Mouse (Mus musculus) midbrain, embryonic 12.5 days (tissue): ENCODE measurements around the gene Lrrc74a. TPM values are rescaled to one million over a fixed set of nuclear protein-coding genes. Genes with fewer than 3 reads are reported as not detected.
A peak's percentile ranks its signal among the peaks of the same experiment; 100 is the strongest.

Source experiments
- ATAC-seq: fragments of 200-750 bp; cut with Nextera tagmentation; 2 replicates; pipeline ENCODE4 v1.8.0; 2017; ENCODE audit warnings: low read depth, moderate TSS enrichment, moderate library complexity; ENCODE audit not compliant: low FRiP score
- H3K27ac ChIP-seq: fragments of 300-500 bp; sonication (generic); replicated peaks from 2 replicates; pipeline ENCODE4 v1.5.1; 2016; ENCODE audit warnings: mild to moderate bottlenecking
- H3K27me3 ChIP-seq: fragments of 300-500 bp; sonication (generic); 2 replicates; pipeline ENCODE4 v1.6.1; 2016; ENCODE audit warnings: mild to moderate bottlenecking
- H3K36me3 ChIP-seq: fragments of 300-500 bp; sonication (generic); 2 replicates; pipeline ENCODE4 v1.6.1; 2016
- H3K4me1 ChIP-seq: fragments of 300-500 bp; sonication (generic); 2 replicates; pipeline ENCODE4 v1.6.1; 2016
- H3K4me2 ChIP-seq: fragments of 300-500 bp; sonication (generic); replicated peaks from 2 replicates; pipeline ENCODE4 v1.6.1; 2016; ENCODE audit warnings: mild to moderate bottlenecking, moderate library complexity
- H3K4me3 ChIP-seq: fragments of 300-500 bp; sonication (generic); 2 replicates; pipeline ENCODE4 v1.5.1; 2016; ENCODE audit warnings: mild to moderate bottlenecking
- H3K9ac ChIP-seq: fragments of 300-500 bp; sonication (generic); replicated peaks from 2 replicates; pipeline ENCODE4 v1.6.1; 2016; ENCODE audit warnings: mild to moderate bottlenecking, moderate library complexity
- H3K9me3 ChIP-seq: fragments of 300-500 bp; sonication (generic); 2 replicates; pipeline ENCODE4 v1.6.1; 2016; ENCODE audit warnings: mild to moderate bottlenecking
- WGBS: fragments of 180-500 bp; shearing (Covaris S2); methylation state at CpG from one replicate; pipeline ENCODE4 v1.1.7; 2016; 5-methylcytosine and 5-hydroxymethylcytosine counted together
- polyA plus RNA-seq: library from polyadenylated mRNA; unstranded; fragments of >200 nt; fragmentation: Nextera tagmentation; extraction: Ambion mirVana; gene quantifications from 2 replicates; pipeline ENCODE4 v1.2.1, GENCODE M21; 2016

The Lrrc74a gene
- polyA plus RNA-seq, 1 experiment from 2014 or later, result not detected

- Histone ChIP-seq H3K27ac (0 out of 2 replicates have a peak overlapping the region, but pooled peaks have one; percentile 39), H3K27me3 (peaks cover 17% of the 10 kb centered on the region), H3K4me3 (no peak overlapping the region), H3K4me2 (0 out of 2 replicates have a peak overlapping the region, but pooled peaks have one; percentile 15), H3K9ac (no peak overlapping the region), H3K4me1 (peaks cover 28% of the 10 kb centered on the region), H3K9me3 (0 out of 2 replicates have a peak, but pooled peaks cover 4% of the 10 kb centered on the region), H3K36me3 (no peaks in the 10 kb centered on the region)
- WGBS, result 12% methylated on average over 12 of the region's 12 CpGs
- peak; percentile 68 for ATAC-seq
These were observed 37.8 kb downstream of the Lrrc74a start for GRCm38 (mm10) chr12:86771823-86772427.

DNA sequence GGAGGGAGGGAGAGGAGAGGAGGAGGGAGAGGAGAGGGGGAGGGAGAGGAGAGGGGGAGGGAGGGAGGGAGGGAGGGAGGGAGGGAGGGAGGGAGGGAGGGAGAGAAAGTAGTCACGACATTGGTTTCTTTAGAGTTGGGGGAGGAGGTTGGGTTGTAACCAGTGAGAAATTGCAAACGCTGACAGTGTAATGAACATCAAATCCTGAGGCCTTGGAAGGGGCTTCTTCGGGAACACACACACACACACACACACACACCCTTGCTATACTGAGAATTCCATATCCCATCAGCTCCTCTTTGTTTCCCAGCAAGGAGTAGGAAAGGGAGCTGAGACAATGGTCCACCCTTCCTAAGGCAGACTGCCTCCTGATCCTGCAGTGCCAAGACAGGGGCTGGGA, 38.4 kb downstream of the Lrrc74a start:
- Histone ChIP-seq H3K36me3 (no peaks in the 10 kb centered on the region), H3K27me3 (peaks cover 13% of the 10 kb centered on the region), H3K4me3 (no peak overlapping the region), H3K4me2 (no peak overlapping the region), H3K9ac (no peak overlapping the region), H3K4me1 (peaks cover 28% of the 10 kb centered on the region), H3K9me3 (0 out of 2 replicates have a peak, but pooled peaks cover 4% of the 10 kb centered on the region), H3K27ac (0 out of 2 replicates have a peak overlapping the region, but pooled peaks have one; percentile 30)
- WGBS, result 56% methylated on average over 2 of the region's 3 CpGs
- ATAC-seq, result no peak

GRCm38 (mm10) chr12:86775561-86776280, 41.6 kb downstream of the Lrrc74a start:
- no peak for ATAC-seq
- no peak overlapping the region for H3K27ac ChIP-seq
- no peak overlapping the region for H3K9ac ChIP-seq
- H3K36me3 ChIP-seq, result no peaks in the 10 kb centered on the region
- 0 out of 2 replicates have a peak, but pooled peaks cover 4% of the 10 kb centered on the region for H3K9me3 ChIP-seq
- peaks cover 21% of the 10 kb centered on the region for H3K4me1 ChIP-seq
- no peaks in the 10 kb centered on the region for H3K27me3 ChIP-seq
- no peak overlapping the region for H3K4me2 ChIP-seq
- no peak overlapping the region for H3K4me3 ChIP-seq
- 82% methylated on average over 7 of the region's 7 CpGs for WGBS

- Histone ChIP-seq H3K27me3 (no peaks in the 10 kb centered on the region), H3K4me1 (peaks cover 14% of the 10 kb centered on the region), H3K9ac (no peak overlapping the region), H3K36me3 (no peaks in the 10 kb centered on the region), H3K9me3 (0 out of 2 replicates have a peak, but pooled peaks cover 4% of the 10 kb centered on the region), H3K4me3 (no peak overlapping the region), H3K27ac (no peak overlapping the region), H3K4me2 (no peak overlapping the region)
- 85% methylated on average over 7 of the region's 7 CpGs for WGBS
- ATAC-seq, result no peak
These were observed 42.2 kb downstream of the Lrrc74a start for GRCm38 (mm10) chr12:86776341-86776860.

GRCm38 (mm10) chr12:86778531-86778930, 44.4 kb downstream of the Lrrc74a start:
- H3K4me1 ChIP-seq, result peaks cover 9% of the 10 kb centered on the region
- H3K4me3 ChIP-seq, result no peak overlapping the region
- 0 out of 2 replicates have a peak, but pooled peaks cover 4% of the 10 kb centered on the region for H3K9me3 ChIP-seq
- no peak overlapping the region for H3K4me2 ChIP-seq
- no peaks in the 10 kb centered on the region for H3K27me3 ChIP-seq
- H3K27ac ChIP-seq, result no peak overlapping the region
- no peak for ATAC-seq
- no peak overlapping the region for H3K9ac ChIP-seq
- 90% methylated on average over 4 of the region's 4 CpGs for WGBS
- H3K36me3 ChIP-seq, result no peaks in the 10 kb centered on the region

DNA sequence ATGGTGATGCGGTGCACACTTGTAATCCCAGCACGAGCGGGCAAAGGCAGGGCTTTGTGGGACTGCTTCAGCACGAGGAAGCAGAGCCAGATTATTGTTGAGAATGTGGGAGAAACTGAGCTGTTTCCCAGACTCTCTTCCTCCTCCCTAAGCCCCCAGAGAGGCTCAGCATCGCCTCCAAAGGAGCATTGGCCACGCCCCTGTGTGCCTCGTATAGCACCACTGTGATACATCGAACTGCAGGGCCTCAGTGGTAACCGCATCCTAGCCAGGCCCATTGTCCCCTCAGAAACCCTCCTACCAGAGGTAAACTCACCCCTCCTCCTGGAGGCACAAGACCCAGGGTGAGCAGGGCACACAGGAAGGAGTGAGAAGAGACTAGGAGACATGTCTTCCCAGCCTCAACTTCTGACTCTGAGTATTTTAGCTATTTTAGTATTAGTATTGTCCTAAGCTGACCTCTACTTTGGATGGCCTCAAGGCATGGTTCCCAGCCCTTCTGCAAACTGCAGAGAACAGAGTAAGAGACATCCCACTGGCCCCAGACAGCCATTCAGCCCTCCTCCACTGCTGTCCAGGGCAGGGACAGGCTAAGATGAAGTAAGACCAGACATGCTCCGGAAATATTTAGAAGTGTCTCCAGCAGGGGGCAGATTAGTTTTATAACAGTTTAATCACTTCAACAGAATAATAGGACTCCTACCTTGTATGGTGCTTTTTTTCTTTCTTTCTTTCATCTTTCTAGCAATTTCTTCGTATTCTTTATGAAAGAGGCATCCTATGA, 45.2 kb downstream of the Lrrc74a start:
- H3K9ac ChIP-seq, result no peak overlapping the region
- 44% methylated on average over 11 of the region's 11 CpGs for WGBS
- no peak overlapping the region for H3K4me3 ChIP-seq
- no peak overlapping the region for H3K27ac ChIP-seq
- no peaks in the 10 kb centered on the region for H3K27me3 ChIP-seq
- H3K4me1 ChIP-seq, result peaks cover 10% of the 10 kb centered on the region
- ATAC-seq, result peak; percentile 30; the same call in 1 of the 2 replicates
- H3K4me2 ChIP-seq, result no peak overlapping the region
- 0 out of 2 replicates have a peak, but pooled peaks cover 3% of the 10 kb centered on the region for H3K9me3 ChIP-seq
- no peaks in the 10 kb centered on the region for H3K36me3 ChIP-seq

DNA sequence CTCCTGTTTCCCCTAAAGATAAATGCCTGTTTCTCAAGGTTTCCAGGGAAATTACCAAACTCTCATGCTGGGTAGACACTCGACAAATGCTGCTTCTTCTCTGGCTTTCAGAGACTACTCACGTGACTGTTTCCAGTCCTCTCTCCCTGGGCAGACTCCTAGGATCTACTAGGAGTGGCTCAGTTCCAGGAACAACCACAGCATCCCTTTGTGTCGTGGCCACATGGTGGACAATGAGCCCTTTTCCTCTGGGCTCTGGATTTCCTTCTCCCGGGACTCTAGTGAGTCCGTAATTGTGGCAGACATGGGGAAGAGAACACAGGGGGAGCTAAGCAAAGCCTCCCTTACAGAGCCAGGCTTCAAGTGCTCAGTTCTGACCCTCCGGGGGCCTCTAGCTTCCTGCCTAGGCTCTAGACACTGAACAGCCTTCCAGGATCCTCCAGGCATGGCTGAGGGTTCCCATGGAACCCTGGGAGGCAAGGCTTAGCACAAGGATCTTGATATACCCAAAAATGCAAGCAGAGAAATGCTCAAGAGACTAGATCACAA, 47.6 kb downstream of the Lrrc74a start:
- Histone ChIP-seq H3K9ac (no peak overlapping the region), H3K27ac (no peak overlapping the region), H3K9me3 (no peaks in the 10 kb centered on the region), H3K4me2 (no peak overlapping the region), H3K27me3 (no peaks in the 10 kb centered on the region), H3K4me3 (no peak overlapping the region), H3K4me1 (peaks cover 23% of the 10 kb centered on the region), H3K36me3 (no peaks in the 10 kb centered on the region)
- ATAC-seq, result no peak
- 53% methylated on average over 6 of the region's 6 CpGs for WGBS

GRCm38 (mm10) chr12:86786149-86787019, 52.2 kb downstream of the Lrrc74a start:
- Histone ChIP-seq H3K27me3 (no peaks in the 10 kb centered on the region), H3K9me3 (no peaks in the 10 kb centered on the region), H3K27ac (peak overlapping the region; percentile 69), H3K9ac (no peak overlapping the region), H3K36me3 (no peaks in the 10 kb centered on the region), H3K4me2 (no peak overlapping the region), H3K4me3 (no peak overlapping the region), H3K4me1 (peaks cover 40% of the 10 kb centered on the region)
- ATAC-seq, result peak; percentile 74
- 25% methylated on average over 12 of the region's 12 CpGs for WGBS

DNA sequence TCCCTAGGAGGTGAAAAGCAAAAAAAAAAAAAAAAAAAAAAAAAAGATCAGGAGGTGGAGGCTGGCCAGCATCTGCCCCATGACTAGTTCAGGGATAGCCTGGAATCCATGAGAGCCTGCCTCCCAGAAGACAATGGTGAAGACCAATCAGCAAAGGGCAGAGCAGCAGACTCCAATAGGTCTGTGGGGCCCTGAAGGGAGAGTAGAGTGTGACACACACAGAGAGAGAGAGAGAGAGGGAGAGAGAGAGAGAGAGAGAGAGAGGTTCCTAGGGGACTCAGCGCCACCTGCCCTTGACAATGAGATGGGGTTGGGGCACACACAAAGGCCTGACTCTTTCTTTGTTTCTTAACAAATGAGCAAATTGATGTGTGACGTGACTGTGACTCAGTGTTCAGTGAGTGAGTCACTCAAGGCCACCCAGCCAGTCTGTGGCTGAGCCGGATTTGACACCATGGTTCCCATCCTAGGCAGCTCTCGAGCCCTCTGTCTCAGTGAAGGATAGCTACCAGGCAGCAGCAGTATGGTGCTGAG, 52.9 kb downstream of the Lrrc74a start:
- Histone ChIP-seq H3K9me3 (no peaks in the 10 kb centered on the region), H3K4me2 (no peak overlapping the region), H3K36me3 (no peaks in the 10 kb centered on the region), H3K9ac (no peak overlapping the region), H3K4me3 (no peak overlapping the region), H3K27me3 (no peaks in the 10 kb centered on the region), H3K27ac (peak overlapping the region; percentile 69), H3K4me1 (peaks cover 36% of the 10 kb centered on the region)
- WGBS, result 20% methylated on average over 4 of the region's 4 CpGs
- ATAC-seq, result peak; percentile 90

GRCm38 (mm10) chr12:86790100-86790848, 56.1 kb downstream of the Lrrc74a start:
- Histone ChIP-seq H3K4me2 (no peak overlapping the region), H3K9me3 (no peaks in the 10 kb centered on the region), H3K4me1 (peaks cover 36% of the 10 kb centered on the region), H3K27me3 (no peaks in the 10 kb centered on the region), H3K36me3 (no peaks in the 10 kb centered on the region), H3K9ac (no peak overlapping the region), H3K27ac (peak overlapping the region; percentile 47), H3K4me3 (no peak overlapping the region)
- WGBS, result 35% methylated on average over 6 of the region's 6 CpGs
- no peak for ATAC-seq
